Mouse (Mus musculus) CH12.LX (cell line): ENCODE measurements around the gene Commd1. TPM values are rescaled to one million over a fixed set of nuclear protein-coding genes. Genes with fewer than 3 reads are reported as not detected.

Experiments
- DNase-seq: peaks from one replicate; pipeline ENCODE4 v3.0.0-alpha.2; 2013; ENCODE audit errors: extremely low read depth
- H3K27ac ChIP-seq: 2 replicates; pipeline ENCODE4 v1.5.1; 2012; ENCODE audit warnings: low read depth, mild to moderate bottlenecking, control low read depth, moderate library complexity; ENCODE audit not compliant: insufficient read depth
- H3K27me3 ChIP-seq: replicated peaks from 2 replicates; pipeline ENCODE3; 2012; ENCODE audit warnings: inconsistent platforms
- H3K36me3 ChIP-seq, 2 experiments: replicated peaks in 1 of 2; 2 replicates each; pipeline versions ENCODE3 to v1.6.1; 2012; ENCODE audit warnings: inconsistent platforms in 1 of 2, low read length in 1 of 2, mild to moderate bottlenecking in 1 of 2, mixed read lengths in 1 of 2, moderate library complexity in 1 of 2; ENCODE audit not compliant: control insufficient read depth in 1 of 2, insufficient read depth in 1 of 2
- H3K4me1 ChIP-seq, 2 experiments: 2 replicates each; pipeline ENCODE4 v1.6.1; 2012; ENCODE audit warnings: inconsistent platforms in 1 of 2, moderate library complexity in 1 of 2; ENCODE audit not compliant: insufficient read depth in 2 of 2, control insufficient read depth in 1 of 2
- H3K4me2 ChIP-seq: 2 replicates; pipeline ENCODE4 v1.6.1; 2012; ENCODE audit warnings: low read depth, mild to moderate bottlenecking, control low read depth; ENCODE audit not compliant: poor library complexity, insufficient read depth, severe bottlenecking
- H3K4me3 ChIP-seq, 3 experiments: fragments of 150-350 bp in 1 of 3; sonication (generic) in 1 of 3; replicated peaks in 1 of 3; 2 replicates each; pipeline versions ENCODE3 to v1.5.1; 2011 to 2012; ENCODE audit warnings: low read depth in 2 of 3, low read length in 2 of 3, mild to moderate bottlenecking in 2 of 3, moderate library complexity in 2 of 3, control low read depth in 1 of 3, improper control_type of control experiment in 1 of 3, inconsistent platforms in 1 of 3, mixed read lengths in 1 of 3; ENCODE audit not compliant: poor library complexity in 1 of 3
- H3K79me2 ChIP-seq: replicated peaks from 2 replicates; pipeline ENCODE4 v1.6.1; 2012; ENCODE audit warnings: mild to moderate bottlenecking, moderate library complexity; ENCODE audit not compliant: control insufficient read depth, poor library complexity, insufficient read depth, severe bottlenecking; ENCODE audit errors: extremely low read depth
- H3K9ac ChIP-seq: 2 replicates; pipeline ENCODE4 v1.6.1; 2012; ENCODE audit warnings: low read depth, mild to moderate bottlenecking, control low read depth, moderate library complexity; ENCODE audit not compliant: insufficient read depth
- H3K9me3 ChIP-seq: replicated peaks from 2 replicates; pipeline ENCODE3; 2012; ENCODE audit warnings: low read length, inconsistent platforms, mixed read lengths
- E2F4 ChIP-seq: IDR thresholded peaks from 2 replicates; pipeline ENCODE4 v1.6.1; 2011; ENCODE audit warnings: low read depth, low read length, improper control_type of control experiment; ENCODE audit not compliant: insufficient replicate concordance
- ELF1 ChIP-seq: IDR thresholded peaks from 2 replicates; pipeline ENCODE4 v1.6.1; 2014; ENCODE audit warnings: low read depth, mild to moderate bottlenecking, inconsistent platforms, low read length, improper control_type of control experiment
- EP300 ChIP-seq: IDR thresholded peaks from 2 replicates; pipeline ENCODE4 v1.6.1; 2011; ENCODE audit warnings: low read length, improper control_type of control experiment
- GABPA ChIP-seq: IDR thresholded peaks from 2 replicates; pipeline ENCODE4 v1.6.1; 2012; ENCODE audit warnings: low read depth, low read length, improper control_type of control experiment, inconsistent platforms; ENCODE audit not compliant: insufficient replicate concordance
- HCFC1 ChIP-seq: IDR thresholded peaks from 2 replicates; pipeline ENCODE4 v1.6.1; 2012; ENCODE audit warnings: low read depth, mild to moderate bottlenecking, inconsistent platforms, low read length, improper control_type of control experiment
- IRF4 ChIP-seq: IDR thresholded peaks from 2 replicates; pipeline ENCODE4 v1.6.1; 2014; ENCODE audit warnings: low read depth, mild to moderate bottlenecking, inconsistent platforms, low read length, improper control_type of control experiment
- KAT2A ChIP-seq: IDR thresholded peaks from 2 replicates; pipeline ENCODE4 v1.6.1; 2012; ENCODE audit warnings: low read length, improper control_type of control experiment, inconsistent platforms; ENCODE audit not compliant: insufficient replicate concordance
- MAX ChIP-seq: IDR thresholded peaks from 2 replicates; pipeline ENCODE4 v1.6.1; 2011; ENCODE audit warnings: low read length, improper control_type of control experiment
- MAZ ChIP-seq: IDR thresholded peaks from 2 replicates; pipeline ENCODE4 v1.6.1; 2012; ENCODE audit warnings: low read depth, mild to moderate bottlenecking, inconsistent platforms, low read length, improper control_type of control experiment, moderate library complexity
- MEF2A ChIP-seq: IDR thresholded peaks from 2 replicates; pipeline ENCODE4 v1.6.1; 2014; ENCODE audit warnings: low read depth, mild to moderate bottlenecking, inconsistent platforms, low read length, improper control_type of control experiment, borderline replicate concordance
- MYC ChIP-seq: IDR thresholded peaks from 2 replicates; pipeline ENCODE4 v1.6.1; 2011; ENCODE audit warnings: low read depth, mild to moderate bottlenecking, improper control_type of control experiment, low read length
- NRF1 ChIP-seq: IDR thresholded peaks from 2 replicates; pipeline ENCODE4 v1.6.1; 2014; ENCODE audit warnings: low read depth, mild to moderate bottlenecking, inconsistent platforms, low read length, improper control_type of control experiment, moderate library complexity
- SIN3A ChIP-seq: IDR thresholded peaks from 2 replicates; pipeline ENCODE4 v1.6.1; 2012; ENCODE audit warnings: low read length, improper control_type of control experiment, inconsistent platforms
- TCF12 ChIP-seq: IDR thresholded peaks from 2 replicates; pipeline ENCODE4 v1.6.1; 2014; ENCODE audit warnings: low read depth, mild to moderate bottlenecking, inconsistent platforms, low read length, improper control_type of control experiment
- ZC3H11A ChIP-seq: IDR thresholded peaks from 2 replicates; pipeline ENCODE4 v1.6.1; 2012; ENCODE audit warnings: low read depth, mild to moderate bottlenecking, inconsistent platforms, low read length, improper control_type of control experiment
- dilution Hi-C: fragments of 300-500 bp; cut with MboI; formaldehyde crosslinking; loops from 2 replicates; pipeline ENCODE4 v1.14.3; 2020; ENCODE audit warnings: low sequenced_read_pairs; ENCODE audit not compliant: extremely low pct_unique_long_range_greater_than_20kb, extremely low pct_ligation_motif_present
- in situ Hi-C: fragments of 300-500 bp; cut with MboI; formaldehyde crosslinking; loops from 3 replicates; pipeline ENCODE4 v1.14.3; 2019; ENCODE audit warnings: low sequenced_read_pairs, low pct_ligation_motif_present, low pct_unique_long_range_greater_than_20kb, mixed read lengths
- polyA plus RNA-seq: library from polyadenylated mRNA; unstranded; fragments of >175 nt; gene quantifications from 2 replicates; pipeline ENCODE4 v1.2.1, GENCODE M21; 2012; ENCODE audit warnings: low read depth; ENCODE audit not compliant: insufficient read length
- total RNA-seq, 2 experiments: library from RNA; depleted of rRNA; stranded (reverse); fragments of 300-350 nt in 1 of 2; fragments of >200 nt in 1 of 2; gene quantifications; 2 replicates each; pipeline ENCODE4 v1.2.3; 2012 to 2014

Commd1 gene
- total and polyA plus RNA-seq, 3 experiments, result 109 to 163 (median 113) TPM

DNA sequence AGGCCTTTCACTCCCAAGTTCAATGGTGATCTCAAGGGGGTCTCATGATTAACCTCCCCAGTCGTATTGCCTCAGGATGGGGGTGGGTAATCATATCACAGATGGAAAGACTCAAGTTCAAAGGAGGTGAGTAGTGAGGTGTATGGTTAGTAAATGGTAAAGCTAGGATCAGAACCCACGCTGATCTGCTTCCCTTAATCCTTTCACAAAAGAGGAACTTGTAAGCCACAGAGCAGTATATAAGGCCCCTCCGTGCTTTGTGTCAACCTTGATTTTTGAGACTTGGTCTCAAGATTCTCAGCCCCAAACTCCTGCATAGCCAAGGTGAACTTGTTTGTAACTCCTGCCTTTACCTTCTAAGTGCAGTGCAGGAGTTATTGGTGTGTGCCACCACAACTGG is 42.0 kb upstream of the Commd1 start:
- in situ Hi-C loops (no loop called here), dilution Hi-C loops (no loop called here)
- TF ChIP-seq IRF4, result no peak
- TF ChIP-seq MEF2A, result no peak
- TF ChIP-seq ZC3H11A, result no peak
- TF ChIP-seq KAT2A, result no peak
- no peak for TF ChIP-seq MAX
- Histone ChIP-seq H3K4me3 (no peak overlapping the region), H3K27ac (no peak overlapping the region), H3K79me2 (no peaks in the 10 kb centered on the region), H3K36me3 (peaks cover 0 to 2% of the 10 kb centered on the region in 2 experiments), H3K4me2 (no peak overlapping the region), H3K9ac (no peak overlapping the region), H3K9me3 (no peaks in the 10 kb centered on the region), H3K27me3 (no peaks in the 10 kb centered on the region), H3K4me1 (peaks cover 0 to 10% of the 10 kb centered on the region in 2 experiments; a peak in 2 of 4 replicates)
- DNase-seq, result no peak

DNA sequence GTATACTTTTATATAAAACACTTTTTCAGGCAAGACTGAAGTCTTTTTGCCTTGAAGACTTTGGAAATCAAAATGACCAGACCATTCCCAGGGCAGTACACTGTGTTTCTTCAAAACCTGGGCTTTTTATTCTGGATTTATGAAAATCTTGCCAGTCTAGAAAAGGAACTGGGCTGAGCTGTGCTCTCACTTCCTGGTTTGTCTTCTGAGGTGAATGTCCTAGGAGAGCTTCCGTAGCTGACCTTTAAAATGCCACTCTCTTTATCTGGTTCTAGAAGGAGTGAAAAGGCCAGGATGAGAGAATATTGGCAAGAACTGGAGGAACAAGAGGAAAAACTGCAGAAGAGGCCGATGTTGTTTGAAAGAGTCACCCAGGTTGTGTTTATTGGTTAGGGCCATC is 41.0 kb upstream of the Commd1 start:
- Histone ChIP-seq H3K4me3 (no peak overlapping the region), H3K9me3 (peaks cover 4% of the 10 kb centered on the region), H3K79me2 (no peaks in the 10 kb centered on the region), H3K36me3 (peaks cover 0 to 2% of the 10 kb centered on the region in 2 experiments), H3K27ac (no peak overlapping the region), H3K4me2 (no peak overlapping the region), H3K27me3 (no peaks in the 10 kb centered on the region), H3K4me1 (peaks cover 0 to 10% of the 10 kb centered on the region in 2 experiments; a peak in 2 of 4 replicates), H3K9ac (no peak overlapping the region)
- TF ChIP-seq GABPA (no peak), MYC (no peak), IRF4 (peak; percentile 49; the same call in 1 of the 2 replicates), ZC3H11A (no peak), EP300 (peak; percentile 63), SIN3A (no peak), TCF12 (no peak), MAZ (no peak), ELF1 (peak; percentile 95), KAT2A (no peak), NRF1 (no peak), HCFC1 (peak; percentile 70), E2F4 (no peak)
- in situ Hi-C loops, result no loop called here
- dilution Hi-C loops, result no loop called here
- no peak for DNase-seq
